Mouse (Mus musculus) inflammation-experienced regulatory T-cells (primary cell): ENCODE measurements around the gene Matn3. TPM values are rescaled to one million over a fixed set of nuclear protein-coding genes. Genes with fewer than 3 reads are reported as not detected.

Experiments
- polyA plus RNA-seq, 2 experiments: library from polyadenylated mRNA; unstranded; fragments of 100-300 nt; shearing (Covaris generic); gene quantifications; one replicate each; pipeline ENCODE4 v1.2.1; 2017

Matn3 gene
- under 1 TPM; 0.16 to 0.49 TPM for polyA plus RNA-seq

DNA sequence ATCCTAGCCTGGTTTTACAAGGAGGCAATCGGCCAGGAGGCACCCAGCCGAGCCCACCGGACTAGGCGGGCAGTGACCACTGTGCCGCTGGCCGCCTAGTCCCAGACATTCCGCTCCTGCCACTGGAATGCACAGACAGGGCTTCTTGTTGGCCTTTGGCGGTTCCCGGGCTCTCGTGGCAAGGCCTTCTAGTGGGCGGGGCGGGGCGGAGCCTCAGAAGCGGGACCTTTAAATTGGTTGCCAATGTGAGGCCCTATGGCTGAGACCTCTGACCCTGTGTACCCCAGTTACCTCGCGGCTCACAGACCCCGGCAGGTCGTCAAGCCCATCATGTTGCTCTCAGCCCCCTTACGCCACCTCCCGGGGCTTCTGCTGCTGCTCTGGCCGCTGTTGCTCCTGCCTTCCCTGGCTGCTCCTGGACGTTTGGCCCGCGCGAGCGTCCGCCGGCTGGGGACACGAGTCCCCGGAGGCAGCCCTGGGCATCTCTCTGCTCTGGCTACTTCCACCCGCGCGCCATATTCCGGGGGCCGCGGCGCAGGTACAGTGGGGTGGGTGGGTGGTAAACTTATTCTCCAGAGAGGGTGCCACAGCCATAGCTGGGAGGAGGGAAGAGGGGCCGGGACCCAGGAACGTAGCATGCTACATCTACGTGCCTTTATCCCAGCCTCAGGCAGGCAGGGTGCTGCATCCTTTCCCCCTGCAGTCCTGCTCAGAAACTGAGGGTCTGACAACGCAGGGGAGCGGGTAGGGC, at the start of gene Matn3:
Matn3 (plus strand) TSS at position 216 of the 751 bp plus-strand sequence.

DNA sequence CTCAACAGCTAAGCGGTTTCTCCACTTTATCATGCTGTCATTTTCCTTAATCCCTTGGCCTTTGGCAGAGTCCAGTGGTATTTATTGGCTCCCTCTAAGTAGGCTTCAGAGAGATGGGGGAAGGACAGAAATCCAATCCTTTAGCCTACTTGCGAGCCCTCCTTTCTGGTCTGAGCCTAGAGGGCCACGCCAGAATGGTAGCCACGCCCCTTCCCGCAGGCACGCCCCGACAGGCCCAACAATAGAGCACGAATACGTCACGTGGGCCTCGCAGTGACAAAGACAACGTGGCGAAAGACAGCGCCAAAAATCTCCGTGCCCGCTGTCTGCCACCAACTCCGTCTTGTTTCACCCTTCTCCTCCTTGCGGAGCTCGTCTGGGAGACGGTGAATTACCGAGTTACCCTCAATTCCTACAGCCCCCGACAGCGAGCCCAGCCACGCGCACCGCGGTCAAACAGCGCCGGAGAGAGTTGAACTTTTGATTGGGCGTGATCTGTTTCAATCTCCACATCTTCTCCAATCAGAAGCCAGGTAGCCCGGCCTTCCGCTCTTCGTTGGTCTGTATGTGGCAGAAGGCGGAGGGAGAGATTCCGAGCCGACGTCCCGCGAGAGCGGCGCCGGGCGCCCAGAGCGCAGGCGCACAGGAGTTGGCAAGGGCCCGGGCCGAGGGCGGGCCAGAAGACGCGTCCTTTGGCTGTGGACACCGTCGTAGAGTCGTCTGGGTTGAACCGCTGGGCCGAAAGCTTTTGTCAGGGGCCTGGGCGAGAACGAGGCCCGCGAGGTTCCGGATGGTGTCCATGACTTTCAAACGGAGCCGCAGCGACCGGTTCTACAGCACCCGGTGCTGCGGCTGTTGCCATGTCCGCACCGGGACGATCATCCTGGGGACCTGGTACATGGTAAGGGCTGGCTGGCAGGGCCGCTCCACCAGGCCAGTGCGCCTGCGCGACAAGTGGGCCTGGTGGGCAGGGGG, 26.0 kb upstream of the Matn3 start, which contains the start of gene Laptm4a:
Laptm4a (plus strand) TSS at position 271 of the 975 bp plus-strand sequence.

DNA sequence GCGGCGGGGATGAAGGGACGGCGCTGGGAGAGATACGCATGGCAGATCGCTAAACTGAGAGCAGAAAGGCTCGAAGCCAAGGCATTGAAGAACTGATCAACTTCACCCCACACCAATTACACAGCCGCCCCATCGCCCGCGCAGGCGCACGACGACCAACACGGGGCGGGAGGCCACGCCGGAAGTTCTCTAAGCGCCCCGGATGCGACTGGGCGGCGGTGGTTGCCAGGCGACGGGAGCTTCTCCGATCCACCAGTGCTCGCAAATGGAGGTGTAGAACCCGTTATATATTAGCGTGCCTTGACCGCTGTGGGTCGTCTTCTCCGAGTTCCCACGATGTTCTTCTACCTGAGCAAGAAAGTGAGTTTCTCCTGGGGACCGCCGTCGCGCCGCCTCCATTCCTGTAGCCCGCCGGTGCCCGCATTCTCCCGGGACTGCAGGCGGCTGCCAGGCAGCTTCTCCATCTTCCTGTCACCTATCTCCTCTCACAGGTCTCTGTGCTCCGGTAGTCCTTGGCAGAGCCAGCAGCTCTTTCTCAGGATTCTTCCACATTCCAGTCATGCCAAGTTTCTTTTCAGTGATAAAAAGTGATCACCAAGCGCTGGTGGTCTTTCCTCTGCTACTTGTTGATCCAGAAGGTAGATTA, 26.2 kb downstream of the Matn3 start, which contains the start of gene Wdr35:
Wdr35 (plus strand) TSS at position 73 of the 646 bp plus-strand sequence.

Other genes starting within 250 kb of the Matn3 start
- gene Sdc1, start 176.6 kb upstream of the Matn3 start, polyA plus RNA-seq, result 1 to 10 TPM in 1 of 2 experiments, under 1 TPM in 1; 0.71 to 1.3 TPM
- 100 to 1,000 TPM; 149 to 174 TPM for gene Laptm4a, start 26.3 kb upstream of the Matn3 start, polyA plus RNA-seq
- gene Wdr35, start 26.0 kb downstream of the Matn3 start, polyA plus RNA-seq, result 1 to 10 TPM; 3.5 to 4.1 TPM
- gene Ttc32, start 82.1 kb downstream of the Matn3 start, polyA plus RNA-seq, result 10 to 100 TPM; 13.6 to 14.2 TPM